Mouse (Mus musculus) forelimb bud, embryonic 11.5 days (tissue): ENCODE measurements around the gene Kcnip1.

ENCODE experiments used
- DNase-seq: peaks from one replicate; pipeline ENCODE4 v3.0.0-alpha.2; 2012; ENCODE audit warnings: low read depth, low spot score

The Kcnip1 gene

DNA sequence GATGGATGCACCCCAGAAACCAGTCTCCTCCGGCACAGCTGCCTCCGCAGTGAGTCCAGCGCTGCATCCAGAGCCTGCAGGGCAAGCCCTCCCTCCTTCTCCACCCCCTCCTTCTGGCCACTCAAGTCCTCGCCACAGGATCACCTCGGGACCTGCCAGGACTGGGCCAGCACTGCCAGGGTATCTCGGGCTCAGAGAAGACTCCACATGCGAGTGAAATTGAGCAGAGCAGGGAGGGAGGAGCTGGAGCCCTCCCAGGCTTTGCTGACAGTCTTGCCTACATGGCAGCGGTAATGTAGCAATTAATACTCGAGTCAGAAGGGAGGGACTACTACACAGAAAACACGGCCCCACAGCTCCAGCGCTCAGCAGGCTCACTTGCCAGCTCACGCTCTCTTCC lies at the start of gene Kcnip1:
Kcnip1 (minus strand) TSS at position 215 of the 400 bp plus-strand sequence.
- no peak for DNase-seq

- DNase-seq, result no peak
Observed at GRCm38 (mm10) chr11:34040061-34040460, 47.1 kb upstream of the Kcnip1 start.

- DNase-seq, result no peak
Observed at GRCm38 (mm10) chr11:34035909-34036658, 43.1 kb upstream of the Kcnip1 start.

- DNase-seq, result no peak
Observed at GRCm38 (mm10) chr11:34034794-34035193, 41.8 kb upstream of the Kcnip1 start.

- DNase-seq, result no peak
Observed at GRCm38 (mm10) chr11:34034008-34034505, 41.1 kb upstream of the Kcnip1 start.

DNA sequence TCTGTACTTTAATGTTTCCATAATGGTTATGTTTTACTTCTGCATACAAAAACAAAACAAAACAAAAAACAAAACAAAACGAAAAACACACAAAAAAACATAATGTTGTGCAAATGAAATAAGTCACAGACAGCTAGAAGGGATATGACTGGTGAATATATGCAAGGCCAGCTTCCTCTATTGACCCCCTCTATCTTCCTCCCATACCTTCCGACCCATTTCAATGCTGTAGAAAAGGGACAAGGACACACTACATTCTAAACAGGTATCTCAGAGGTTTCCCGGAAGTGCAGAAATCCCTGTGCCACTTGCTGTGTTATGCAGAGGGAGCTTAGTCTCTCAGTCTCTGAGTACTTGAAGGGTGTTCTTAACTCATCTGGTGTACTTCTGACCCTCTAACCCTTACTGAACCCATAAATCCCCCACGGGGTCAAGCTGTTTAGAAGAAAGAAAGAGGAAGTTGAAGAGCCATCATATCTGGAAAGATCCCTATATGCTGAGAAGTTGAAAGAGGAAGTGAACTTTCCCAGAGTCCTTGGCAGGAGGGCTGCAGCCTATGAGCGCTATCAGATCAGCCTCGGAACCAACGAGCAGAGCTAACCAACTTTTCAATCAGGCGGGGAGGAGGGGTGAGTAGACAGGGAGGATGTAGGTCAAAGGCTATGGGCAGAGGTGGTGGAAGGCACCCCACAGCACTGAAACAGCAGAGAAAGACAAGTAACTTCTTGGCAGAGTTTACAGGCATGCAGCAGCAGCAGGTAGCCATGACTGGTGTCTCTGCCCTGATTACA lies 38.3 kb upstream of the Kcnip1 start:
- DNase-seq, result no peak

- DNase-seq, result no peak
Observed at GRCm38 (mm10) chr11:34029658-34030057, 36.7 kb upstream of the Kcnip1 start.

GRCm38 (mm10) chr11:34025091-34025490 lies 32.1 kb upstream of the Kcnip1 start:
- no peak for DNase-seq

DNA sequence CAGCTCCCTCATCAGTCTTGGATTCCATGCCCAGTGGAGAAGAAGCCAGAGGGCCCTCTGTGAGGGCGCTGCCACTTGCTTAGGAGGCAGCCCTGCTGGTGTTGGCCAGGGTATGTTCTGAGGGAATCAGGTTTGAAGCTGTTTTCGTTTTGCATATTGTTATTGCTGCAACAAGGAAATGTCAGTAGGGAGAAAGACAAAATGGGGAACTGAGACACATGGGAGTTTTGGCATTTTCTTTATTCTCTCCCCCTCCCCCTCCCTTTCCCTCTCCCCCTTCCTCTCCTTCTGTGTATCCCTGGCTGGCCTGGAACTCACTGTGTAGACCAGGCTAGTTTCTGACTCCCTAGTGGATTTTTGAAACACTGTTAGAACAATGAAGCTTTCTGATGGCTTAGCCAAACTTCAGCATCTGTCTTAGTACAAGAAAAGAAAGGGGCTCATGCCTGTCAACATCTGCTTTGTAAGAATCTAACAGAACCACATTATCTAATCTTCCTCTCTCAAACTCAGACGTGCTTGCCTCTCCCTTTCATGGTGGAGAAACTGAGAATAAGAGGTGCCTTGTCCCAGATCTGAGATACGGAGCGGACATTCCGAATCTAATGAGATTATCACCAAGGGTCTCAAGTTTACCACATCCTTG lies 19.2 kb upstream of the Kcnip1 start:
- no peak for DNase-seq

DNA sequence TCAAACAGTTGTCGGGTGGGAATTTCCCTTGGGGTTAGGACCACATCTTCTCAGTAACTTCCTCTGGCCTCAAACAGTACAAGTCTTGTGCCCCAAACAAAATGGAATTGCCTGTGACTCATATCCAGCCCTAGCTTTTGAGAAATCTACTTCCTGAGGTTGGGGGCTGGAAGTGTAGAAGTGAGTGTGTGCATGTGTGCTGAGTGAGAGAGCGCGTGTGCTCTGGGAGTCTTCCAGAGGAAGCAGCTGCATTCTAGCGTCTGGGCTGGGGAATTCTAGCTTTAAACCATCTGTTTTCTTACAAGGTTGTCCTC lies 17.9 kb upstream of the Kcnip1 start:
- no peak for DNase-seq

GRCm38 (mm10) chr11:34010133-34010858 lies 17.3 kb upstream of the Kcnip1 start:
- DNase-seq, result no peak

DNA sequence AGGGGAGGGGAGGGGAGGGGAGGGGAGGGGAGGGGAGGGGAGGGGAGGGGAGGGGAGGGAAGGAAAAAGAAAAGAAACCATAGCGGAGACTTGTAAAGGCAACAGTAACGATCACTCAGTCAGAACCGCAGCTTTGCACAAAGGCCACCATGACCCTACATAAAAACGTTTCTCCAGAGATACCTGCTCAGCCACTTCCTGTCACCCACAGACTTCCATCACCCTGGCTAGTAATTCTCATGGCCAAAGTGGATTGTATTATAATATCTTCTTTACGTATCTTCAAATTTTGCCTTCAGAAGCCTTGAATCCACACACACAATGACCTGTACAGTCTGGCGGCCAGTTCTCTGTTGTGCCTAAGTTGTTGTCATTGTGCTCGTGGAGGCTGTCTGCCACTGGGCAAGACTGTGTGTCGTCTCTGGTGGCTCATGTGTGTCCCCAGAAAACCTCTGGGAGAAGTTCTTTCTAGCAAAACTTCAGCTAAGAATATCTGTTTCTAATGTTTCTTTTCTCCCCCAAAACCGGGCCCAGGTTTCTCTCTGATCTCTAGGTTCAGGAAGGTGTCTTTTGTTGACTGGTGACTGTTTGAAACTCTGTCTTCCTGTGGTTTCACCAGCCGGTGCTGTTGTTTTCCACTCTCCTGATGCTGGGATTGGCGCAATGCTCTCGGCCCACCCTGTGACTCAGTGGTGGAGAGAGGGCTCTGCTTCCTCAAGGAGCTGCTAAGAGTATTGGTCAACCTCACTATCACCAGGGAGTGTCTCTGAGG lies 16.6 kb upstream of the Kcnip1 start:
- no peak for DNase-seq

GRCm38 (mm10) chr11:34008702-34009101 lies 15.8 kb upstream of the Kcnip1 start:
- peak; percentile 74 for DNase-seq

- no peak for DNase-seq
Observed at GRCm38 (mm10) chr11:34008214-34008613, 15.3 kb upstream of the Kcnip1 start.

- DNase-seq, result no peak
Observed at GRCm38 (mm10) chr11:34007616-34008015, 14.7 kb upstream of the Kcnip1 start.

DNA sequence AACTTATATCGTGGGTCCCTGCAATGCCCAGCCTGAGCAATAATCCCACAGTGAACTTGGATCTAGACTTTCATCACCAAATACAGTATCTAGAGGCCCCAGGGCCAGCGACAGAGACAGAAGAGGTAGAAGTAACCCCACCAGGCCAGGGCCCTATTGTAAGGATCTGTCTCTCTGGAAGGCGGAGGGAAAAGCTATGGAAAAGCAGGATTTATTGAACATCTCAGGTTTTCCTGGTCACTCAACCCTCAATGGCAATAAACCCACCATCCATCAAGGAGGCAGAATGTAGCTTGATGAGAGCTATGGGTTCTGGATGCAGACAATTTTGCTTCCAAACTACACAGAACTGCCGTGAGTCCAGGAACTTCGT lies 9.6 kb upstream of the Kcnip1 start:
- no peak for DNase-seq

DNA sequence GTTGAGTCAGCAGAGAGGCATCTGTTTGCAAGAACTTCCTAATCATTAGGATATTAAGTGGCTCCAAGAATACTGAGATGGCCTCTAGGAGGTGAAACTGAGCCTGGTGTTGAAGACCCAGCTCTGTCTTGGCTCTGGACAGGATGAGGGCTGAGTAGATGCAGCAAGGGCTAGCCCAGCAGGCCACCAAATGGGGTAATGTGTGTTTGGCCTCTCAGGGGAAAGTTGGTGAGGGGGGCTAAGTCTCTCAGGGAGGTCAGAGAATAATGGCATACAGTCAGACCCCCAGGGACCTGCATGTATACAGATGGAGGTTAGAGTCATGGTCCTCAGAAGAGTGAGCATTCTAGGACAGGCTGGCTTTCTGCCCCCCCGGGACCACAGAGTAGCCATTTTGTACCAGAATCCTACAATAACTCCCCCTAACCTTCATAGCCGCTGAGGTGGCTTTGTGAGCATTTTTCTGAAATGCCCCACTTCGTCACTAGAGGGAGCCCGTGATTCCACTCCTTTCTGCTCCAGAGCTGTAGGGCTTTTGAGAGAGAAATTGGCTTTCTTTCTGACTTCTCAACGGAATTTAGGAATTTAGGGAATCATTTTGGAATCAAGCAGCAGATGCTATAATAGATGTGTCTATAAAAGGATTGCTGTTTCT lies 9.1 kb upstream of the Kcnip1 start:
- DNase-seq, result peak; percentile 52

DNA sequence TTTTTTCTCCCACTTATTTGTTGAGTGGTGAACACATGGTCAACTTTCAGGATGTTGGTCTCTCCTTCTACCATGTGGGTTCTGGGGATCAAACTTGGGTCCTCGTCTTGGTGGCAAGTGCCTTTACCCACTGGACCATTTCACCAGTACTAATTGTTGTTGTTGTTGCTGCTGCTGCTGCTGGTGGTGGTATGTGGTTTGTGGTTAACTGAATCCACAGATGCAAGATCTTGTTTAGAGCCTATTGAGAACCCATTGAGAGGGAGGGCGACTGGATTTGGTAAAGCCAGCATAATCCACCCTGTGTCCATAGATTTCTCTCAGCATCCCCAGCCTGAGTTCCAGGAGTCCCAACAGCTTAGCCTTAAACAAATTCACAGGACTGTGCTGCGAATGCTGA lies 7.5 kb upstream of the Kcnip1 start:
- no peak for DNase-seq

DNA sequence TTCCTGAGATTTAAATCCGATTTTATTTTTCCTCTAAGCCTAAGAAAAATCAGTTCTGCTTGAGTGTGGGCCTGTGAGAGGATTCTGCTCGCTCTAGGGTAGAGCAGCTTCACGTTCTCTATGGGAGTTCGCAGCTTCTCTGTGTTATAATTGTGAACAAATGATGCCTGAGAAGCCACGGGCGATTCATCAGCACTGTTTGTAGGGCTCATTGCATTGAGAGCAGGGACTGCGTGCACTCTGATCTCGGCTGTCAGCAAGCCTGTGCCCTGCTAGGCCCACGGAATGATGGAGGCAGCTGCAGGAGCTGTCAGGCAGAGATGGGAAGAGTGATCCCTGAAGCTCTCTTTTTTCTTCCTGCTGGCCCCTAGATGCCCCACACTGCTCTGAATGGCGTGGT lies 5.3 kb upstream of the Kcnip1 start:
- no peak for DNase-seq

- DNase-seq, result no peak
Observed at GRCm38 (mm10) chr11:33993496-33993895, 544 bp upstream of the Kcnip1 start.

DNA sequence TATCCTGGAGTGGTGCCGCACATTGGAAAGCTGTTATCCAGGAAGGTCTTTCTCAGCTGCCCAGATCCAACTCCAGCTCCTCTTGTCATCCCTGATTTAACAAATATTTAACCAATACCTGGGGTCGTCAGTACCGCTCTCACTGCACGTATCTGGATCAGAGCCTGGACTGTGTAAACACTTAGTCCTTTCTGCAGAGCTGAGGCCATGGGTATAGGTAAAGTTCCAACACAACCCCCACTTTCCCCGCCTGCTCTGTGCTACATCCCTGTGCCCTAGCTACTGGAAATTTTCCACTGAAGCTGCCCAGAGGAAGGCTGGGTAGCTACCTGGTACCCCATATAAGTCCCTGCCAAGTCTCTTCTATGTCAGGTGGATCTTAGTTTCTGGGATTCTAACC lies 3.0 kb downstream of the Kcnip1 start:
- DNase-seq, result no peak
